Mouse (Mus musculus) Patski (cell line): ENCODE measurements around the gene Olfr433. TPM values are rescaled to one million over a fixed set of nuclear protein-coding genes. Genes with fewer than 3 reads are reported as not detected.
"Not testable (repeated sequence)": the region's sequence is repeated elsewhere in the genome, so short reads cannot be mapped to it uniquely, and the experiment has no call there.

Experiments used
- ATAC-seq: fragments of 100-300 bp; one replicate; pipeline ENCODE4 v1.8.0; 2021
- CTCF ChIA-PET: fragments of 350-600 bp; sonication (Branson Sonifier 250); formaldehyde crosslinking; loops from one replicate; lab custom pipeline; 2022; ENCODE audit warnings: inconsistent platforms; lab: Charles Lee
- POLR2A ChIA-PET: fragments of 350-600 bp; sonication (Branson Sonifier 250); formaldehyde crosslinking; loops from one replicate; lab custom pipeline; 2022; ENCODE audit warnings: antibody characterized with exemption, inconsistent platforms; lab: Charles Lee
- DNase-seq: peaks from one replicate; pipeline ENCODE4 v3.0.0-alpha.2; 2011; ENCODE audit warnings: low read depth, low spot score
- H3K27me3 ChIP-seq: fragments of 371-371 bp; one replicate; pipeline ENCODE4 v1.5.1; 2021
- CTCF ChIP-seq: fragments of 100-300 bp; IDR thresholded peaks from one replicate; pipeline ENCODE4 v1.5.1; 2021
- in situ Hi-C: fragments of 300-500 bp; cut with MboI; formaldehyde crosslinking; loops from 3 replicates; pipeline ENCODE4 v1.11.1; 2018; ENCODE audit warnings: low pct_unique_long_range_greater_than_20kb, mixed read lengths
- polyA plus RNA-seq: library from polyadenylated mRNA; unstranded; gene quantifications from one replicate; pipeline ENCODE4 v1.2.3, GENCODE M21; 2021

The Olfr433 gene
- not detected for polyA plus RNA-seq

GRCm38 (mm10) chr1:174040523-174041177 is at the start of gene Olfr433:
Gene Olfr433, plus strand, starts transcription at chr1:174040705.
- ATAC-seq: no peak
- ChIA-PET POLR2A (interaction anchor here (0.5 kb wide), 1 partner anchor 9 kb away, joined by 7 read pairs; no protein-coding TSS in a partner anchor), CTCF (no interaction called here)
- DNase-seq: no peak
- in situ Hi-C loops: no loop called here
- no peaks in the 10 kb centered on the region for H3K27me3 ChIP-seq
- TF ChIP-seq CTCF: no peak

DNA sequence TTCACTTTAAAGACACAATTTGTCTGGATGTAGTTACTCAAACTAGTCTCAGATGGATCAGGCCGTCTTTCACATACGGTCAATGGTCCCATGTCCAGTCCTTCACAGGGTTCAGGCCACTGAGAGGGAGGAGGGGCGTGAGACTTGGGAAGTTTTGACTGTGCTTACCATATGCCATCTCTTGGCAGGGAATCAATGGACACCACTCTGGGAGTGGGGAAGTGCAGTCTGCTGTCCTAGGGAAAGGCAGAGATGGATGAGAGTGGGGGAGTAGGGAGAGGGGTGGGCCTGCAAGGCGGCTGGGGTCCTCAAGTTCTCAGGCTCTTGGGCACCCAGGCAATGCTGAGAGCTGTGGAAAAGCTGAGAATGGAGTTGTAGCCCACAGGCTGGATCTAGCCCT is 45.5 kb upstream of the Olfr433 start:
- ChIA-PET POLR2A (no interaction called here), CTCF (no interaction called here)
- no peaks in the 10 kb centered on the region for H3K27me3 ChIP-seq
- in situ Hi-C loops: no loop called here
- TF ChIP-seq CTCF: no peak
- no peak for ATAC-seq
- no peak for DNase-seq

- ATAC-seq, DNase-seq, POLR2A ChIA-PET, in situ Hi-C loops, H3K27me3 ChIP-seq, CTCF ChIA-PET: not testable (repeated sequence)
These were observed 36.0 kb upstream of the Olfr433 start for GRCm38 (mm10) chr1:174004352-174005109.

DNA sequence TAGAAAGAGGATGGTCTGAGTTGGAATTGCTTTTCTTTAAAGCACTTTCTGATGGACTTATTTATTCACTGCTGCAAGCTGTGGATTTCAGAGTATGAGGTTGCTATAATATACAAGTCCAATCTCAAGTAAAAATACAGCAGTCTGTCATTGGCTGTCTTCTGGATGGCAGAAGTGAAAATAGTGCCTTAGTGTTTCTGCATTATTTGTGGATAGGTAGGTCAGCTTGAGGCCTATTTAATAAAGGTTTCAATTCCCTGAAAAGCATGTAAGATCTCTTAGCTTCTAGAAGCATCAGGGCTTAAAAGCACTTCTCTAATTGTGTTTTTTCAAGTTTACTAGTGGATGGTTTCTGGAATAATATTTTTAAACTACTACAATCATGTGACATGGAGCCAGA is 33.5 kb upstream of the Olfr433 start:
- in situ Hi-C loops, POLR2A ChIA-PET, ATAC-seq, CTCF ChIA-PET, H3K27me3 ChIP-seq, DNase-seq: not testable (repeated sequence)

GRCm38 (mm10) chr1:174031698-174032097 is 8.8 kb upstream of the Olfr433 start, which contains the start of gene Ifi205:
Gene Ifi205, minus strand, starts transcription at chr1:174031810.
- ChIA-PET POLR2A (no interaction called here), CTCF (no interaction called here)
- no peak for ATAC-seq
- H3K27me3 ChIP-seq: no peaks in the 10 kb centered on the region
- no peak for TF ChIP-seq CTCF
- in situ Hi-C loops: no loop called here
- no peak for DNase-seq

- no peak for TF ChIP-seq CTCF
- CTCF ChIA-PET: no interaction called here
These were observed 4.7 kb upstream of the Olfr433 start for GRCm38 (mm10) chr1:174035841-174036240.

GRCm38 (mm10) chr1:174038480-174038879 is 2.0 kb upstream of the Olfr433 start:
- ATAC-seq (no peak), DNase-seq (no peak)
- TF ChIP-seq CTCF: no peak
- in situ Hi-C loops: no loop called here
- ChIA-PET POLR2A (no interaction called here), CTCF (no interaction called here)
- H3K27me3 ChIP-seq: no peaks in the 10 kb centered on the region

More at GRCm38 (mm10) chr1:174035841-174036240, 4.7 kb upstream of the Olfr433 start:
- in situ Hi-C loops: no loop called here
- ATAC-seq: no peak
- POLR2A ChIA-PET: no interaction called here
- no peaks in the 10 kb centered on the region for H3K27me3 ChIP-seq
- no peak for DNase-seq

- CTCF ChIA-PET, in situ Hi-C loops, DNase-seq, ATAC-seq, H3K27me3 ChIP-seq, POLR2A ChIA-PET: not testable (repeated sequence)
These were observed 1.8 kb downstream of the Olfr433 start for GRCm38 (mm10) chr1:174042091-174042884.

DNA sequence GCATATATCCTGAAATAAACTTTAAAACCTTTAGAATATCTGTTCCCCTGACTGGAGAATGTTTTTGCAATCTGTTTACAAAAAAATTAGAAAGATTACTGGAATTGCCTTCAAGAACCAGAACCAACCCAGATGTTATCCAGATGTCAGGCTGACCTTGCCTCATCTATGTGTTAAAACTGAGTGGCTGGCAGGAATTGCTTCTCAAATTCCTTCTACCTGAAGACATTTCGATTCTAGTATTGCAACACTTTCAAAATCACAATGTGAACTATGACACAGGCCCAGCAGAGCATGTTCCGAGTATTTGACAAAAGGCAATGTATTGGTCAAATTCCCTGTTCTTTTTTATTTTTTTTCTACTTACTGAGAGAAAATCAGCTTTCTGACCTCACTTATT is 3.9 kb downstream of the Olfr433 start:
- H3K27me3 ChIP-seq: no peaks in the 10 kb centered on the region
- ChIA-PET POLR2A (no interaction called here), CTCF (no interaction called here)
- in situ Hi-C loops: no loop called here
- no peak for TF ChIP-seq CTCF
- no peak for DNase-seq
- no peak for ATAC-seq

DNA sequence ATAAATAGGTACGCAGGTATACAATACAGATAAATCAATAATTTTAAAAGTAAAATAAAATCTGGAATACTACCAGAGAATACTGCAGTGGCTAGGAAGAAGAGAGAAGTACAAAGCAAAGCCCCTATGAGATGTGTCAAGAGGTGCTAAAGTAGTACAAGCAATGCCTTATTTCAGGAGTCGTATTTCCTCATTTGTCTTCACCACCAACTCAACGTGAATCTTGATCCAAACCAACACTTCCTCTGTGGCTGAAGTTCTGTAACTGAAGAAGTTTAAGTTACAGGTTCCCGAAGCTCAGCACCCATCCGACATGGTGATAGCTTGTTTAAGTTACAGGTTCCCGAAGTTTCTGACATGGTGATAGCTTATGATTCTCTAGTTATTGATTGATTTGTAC is 7.7 kb downstream of the Olfr433 start:
- ATAC-seq, POLR2A ChIA-PET, H3K27me3 ChIP-seq, CTCF ChIA-PET, in situ Hi-C loops, DNase-seq: not testable (repeated sequence)

- ATAC-seq (no peak), DNase-seq (no peak)
- POLR2A ChIA-PET: no interaction called here
- no peak for TF ChIP-seq CTCF
- in situ Hi-C loops: no loop called here
- no peaks in the 10 kb centered on the region for H3K27me3 ChIP-seq
- CTCF ChIA-PET: no interaction called here
These were observed 8.4 kb downstream of the Olfr433 start, which contains the start of gene Olfr432 for GRCm38 (mm10) chr1:174048893-174049292. Gene Olfr432, plus strand, starts transcription at chr1:174049205.

- CTCF ChIA-PET, H3K27me3 ChIP-seq, in situ Hi-C loops, DNase-seq, ATAC-seq: not testable (repeated sequence)
- POLR2A ChIA-PET: interaction anchor here (0.7 kb wide), 1 partner anchor 9 kb away, joined by 7 read pairs; the partner anchor contains the start of gene Olfr433
These were observed 8.9 kb downstream of the Olfr433 start for GRCm38 (mm10) chr1:174049357-174049756.
